Mouse (Mus musculus): ENCODE measurements around the gene Med4. TPM values are rescaled to one million over a fixed set of nuclear protein-coding genes. Genes with fewer than 3 reads are reported as not detected.

The Med4 gene
- total and polyA plus RNA-seq, 2 experiments from 2014 or later = 17.4 to 36.1 TPM

GRCm38 (mm10) chr14:73476361-73476934, 33.4 kb upstream of the Med4 start:
- ATAC-seq (ENCODE audit: insufficient read depth, low read depth) = no peak
- no peak overlapping the region for H3K27ac ChIP-seq (ENCODE audit: low read depth)
- DNase-seq (ENCODE audit: low spot score) = no peak

GRCm38 (mm10) chr14:73477077-73477476, 32.7 kb upstream of the Med4 start:
- no peak for ATAC-seq (ENCODE audit: insufficient read depth, low read depth)
- no peak overlapping the region for H3K9ac ChIP-seq (replicated peaks; ENCODE audit: low read depth, low read length)
- no peaks in the 10 kb centered on the region for H3K9me3 ChIP-seq (replicated peaks; ENCODE audit: control insufficient read depth, low read length)

More at GRCm38 (mm10) chr14:73476361-73476934, 33.4 kb upstream of the Med4 start:
- Histone ChIP-seq H3K4me3 (ENCODE audit: low read depth, low read length) (no peak overlapping the region), H3K4me1 (ENCODE audit: control insufficient read depth, insufficient read depth) (peaks cover 16% of the 10 kb centered on the region), H3K36me3 (replicated peaks; ENCODE audit: control insufficient read depth, insufficient read depth, low read length) (no peaks in the 10 kb centered on the region), H3K27me3 (ENCODE audit: control insufficient read depth, insufficient read depth, low read length) (no peaks in the 10 kb centered on the region), H3K9me3 (replicated peaks; ENCODE audit: control insufficient read depth, low read length) (no peaks in the 10 kb centered on the region), H3K4me2 (ENCODE audit: low read depth, low read length) (no peak overlapping the region), H3K9ac (replicated peaks; ENCODE audit: low read depth, low read length) (no peak overlapping the region)
- 77% methylated on average over 8 of the region's 8 CpGs for WGBS
- TF ChIP-seq EP300 (IDR thresholded peaks at IDR 0.05; ENCODE audit: low read depth) (no peak), CTCF (IDR thresholded peaks at IDR 0.05; ENCODE audit: low read depth) (no peak)

GRCm38 (mm10) chr14:73478321-73478720, 31.5 kb upstream of the Med4 start:
- H3K9ac ChIP-seq (replicated peaks; ENCODE audit: low read depth, low read length) = no peak overlapping the region
- peaks cover 16% of the 10 kb centered on the region for H3K4me1 ChIP-seq (ENCODE audit: control insufficient read depth, insufficient read depth)
- no peak overlapping the region for H3K27ac ChIP-seq (ENCODE audit: low read depth)
- 92% methylated on average over 3 of the region's 3 CpGs for WGBS
- ATAC-seq (ENCODE audit: insufficient read depth, low read depth) (no peak), DNase-seq (ENCODE audit: low spot score) (no peak)
- no peaks in the 10 kb centered on the region for H3K36me3 ChIP-seq (replicated peaks; ENCODE audit: control insufficient read depth, insufficient read depth, low read length)
- H3K4me3 ChIP-seq (ENCODE audit: low read depth, low read length) = no peak overlapping the region
- TF ChIP-seq CTCF (IDR thresholded peaks at IDR 0.05; ENCODE audit: low read depth) (no peak), EP300 (IDR thresholded peaks at IDR 0.05; ENCODE audit: low read depth) (no peak)
- H3K9me3 ChIP-seq (replicated peaks; ENCODE audit: control insufficient read depth, low read length) = no peaks in the 10 kb centered on the region
- H3K4me2 ChIP-seq (ENCODE audit: low read depth, low read length) = no peak overlapping the region
- no peaks in the 10 kb centered on the region for H3K27me3 ChIP-seq (ENCODE audit: control insufficient read depth, insufficient read depth, low read length)

More at GRCm38 (mm10) chr14:73477077-73477476, 32.7 kb upstream of the Med4 start:
- Histone ChIP-seq H3K27me3 (ENCODE audit: control insufficient read depth, insufficient read depth, low read length) (no peaks in the 10 kb centered on the region), H3K4me3 (ENCODE audit: low read depth, low read length) (no peak overlapping the region), H3K4me2 (ENCODE audit: low read depth, low read length) (no peak overlapping the region), H3K36me3 (replicated peaks; ENCODE audit: control insufficient read depth, insufficient read depth, low read length) (no peaks in the 10 kb centered on the region), H3K4me1 (ENCODE audit: control insufficient read depth, insufficient read depth) (peaks cover 16% of the 10 kb centered on the region), H3K27ac (ENCODE audit: low read depth) (no peak overlapping the region)
- 85% methylated on average over 10 of the region's 10 CpGs for WGBS
- no peak for DNase-seq (ENCODE audit: low spot score)
- no peak for TF ChIP-seq EP300 (IDR thresholded peaks at IDR 0.05; ENCODE audit: low read depth)
- no peak for TF ChIP-seq CTCF (IDR thresholded peaks at IDR 0.05; ENCODE audit: low read depth)

GRCm38 (mm10) chr14:73479771-73480170, 30.1 kb upstream of the Med4 start:
- DNase-seq (ENCODE audit: low spot score) = no peak
- Histone ChIP-seq H3K9me3 (replicated peaks; ENCODE audit: control insufficient read depth, low read length) (no peaks in the 10 kb centered on the region), H3K4me3 (ENCODE audit: low read depth, low read length) (no peak overlapping the region), H3K27me3 (ENCODE audit: control insufficient read depth, insufficient read depth, low read length) (no peaks in the 10 kb centered on the region), H3K9ac (replicated peaks; ENCODE audit: low read depth, low read length) (no peak overlapping the region), H3K27ac (ENCODE audit: low read depth) (no peak overlapping the region), H3K4me1 (ENCODE audit: control insufficient read depth, insufficient read depth) (peaks cover 8% of the 10 kb centered on the region), H3K4me2 (ENCODE audit: low read depth, low read length) (no peak overlapping the region), H3K36me3 (replicated peaks; ENCODE audit: control insufficient read depth, insufficient read depth, low read length) (no peaks in the 10 kb centered on the region)
- WGBS = 86% methylated on average over 1 of the region's 1 CpGs
- TF ChIP-seq CTCF (IDR thresholded peaks at IDR 0.05; ENCODE audit: low read depth) = no peak
- no peak for TF ChIP-seq EP300 (IDR thresholded peaks at IDR 0.05; ENCODE audit: low read depth)
- ATAC-seq (ENCODE audit: insufficient read depth, low read depth) = no peak

- no peak for TF ChIP-seq CTCF (IDR thresholded peaks at IDR 0.05; ENCODE audit: low read depth)
- TF ChIP-seq EP300 (IDR thresholded peaks at IDR 0.05; ENCODE audit: low read depth) = no peak
- ATAC-seq (ENCODE audit: insufficient read depth, low read depth) = no peak
- H3K4me3 ChIP-seq (ENCODE audit: low read depth, low read length) = no peak overlapping the region
- no peaks in the 10 kb centered on the region for H3K36me3 ChIP-seq (replicated peaks; ENCODE audit: control insufficient read depth, insufficient read depth, low read length)
- H3K27ac ChIP-seq (ENCODE audit: low read depth) = no peak overlapping the region
- DNase-seq (ENCODE audit: low spot score) = no peak
- H3K9ac ChIP-seq (replicated peaks; ENCODE audit: low read depth, low read length) = no peak overlapping the region
- no peaks in the 10 kb centered on the region for H3K4me1 ChIP-seq (ENCODE audit: control insufficient read depth, insufficient read depth)
- 80% methylated on average over 5 of the region's 5 CpGs for WGBS
- no peaks in the 10 kb centered on the region for H3K27me3 ChIP-seq (ENCODE audit: control insufficient read depth, insufficient read depth, low read length)
- H3K4me2 ChIP-seq (ENCODE audit: low read depth, low read length) = no peak overlapping the region
- no peaks in the 10 kb centered on the region for H3K9me3 ChIP-seq (replicated peaks; ENCODE audit: control insufficient read depth, low read length)
Observed at GRCm38 (mm10) chr14:73483516-73484229, 26.2 kb upstream of the Med4 start.
